Mouse (Mus musculus) lung, postnatal 0 days (tissue): ENCODE measurements around the gene Fam131c. TPM values are rescaled to one million over a fixed set of nuclear protein-coding genes. Genes with fewer than 3 reads are reported as not detected.

Source experiments
- ATAC-seq: fragments of 200-750 bp; cut with Nextera tagmentation; 2 replicates; pipeline ENCODE4 v1.8.0; 2017; ENCODE audit warnings: moderate library complexity
- DNase-seq: peaks from one replicate; pipeline ENCODE4 v3.0.0-alpha.2; 2016; ENCODE audit warnings: low spot score
- H3K27ac ChIP-seq: fragments of 300-500 bp; sonication (generic); 2 replicates; pipeline ENCODE4 v1.5.1; 2014; ENCODE audit warnings: antibody characterized with exemption, mild to moderate bottlenecking, low read length, mixed read lengths
- H3K27me3 ChIP-seq: fragments of 300-500 bp; sonication (generic); replicated peaks from 2 replicates; pipeline ENCODE4 v1.6.1; 2014; ENCODE audit warnings: low read length, mixed read lengths; ENCODE audit not compliant: insufficient read depth
- H3K36me3 ChIP-seq: fragments of 300-500 bp; sonication (generic); 2 replicates; pipeline ENCODE4 v1.6.1; 2014; ENCODE audit warnings: low read length, mixed read lengths; ENCODE audit not compliant: insufficient read depth
- H3K4me1 ChIP-seq: fragments of 300-500 bp; sonication (generic); 2 replicates; pipeline ENCODE4 v1.6.1; 2014; ENCODE audit warnings: antibody characterized with exemption, low read depth, low read length, mixed read lengths; ENCODE audit not compliant: insufficient read depth
- H3K4me2 ChIP-seq: fragments of 300-500 bp; sonication (generic); replicated peaks from 2 replicates; pipeline ENCODE4 v1.6.1; 2014; ENCODE audit warnings: low read depth, mild to moderate bottlenecking, low read length, moderate library complexity, mixed read lengths
- H3K4me3 ChIP-seq: fragments of 300-500 bp; sonication (generic); 2 replicates; pipeline ENCODE4 v1.5.1; 2014; ENCODE audit warnings: low read depth, low read length
- H3K9ac ChIP-seq: fragments of 300-500 bp; sonication (generic); replicated peaks from 2 replicates; pipeline ENCODE4 v1.6.1; 2014; ENCODE audit warnings: low read depth, mild to moderate bottlenecking
- H3K9me3 ChIP-seq: fragments of 300-500 bp; sonication (generic); 2 replicates; pipeline ENCODE4 v1.6.1; 2016; ENCODE audit warnings: low read length, mixed read lengths
- CTCF ChIP-seq: IDR thresholded peaks from 2 replicates; pipeline ENCODE4 v1.5.1; 2016; ENCODE audit warnings: antibody characterized with exemption, mild to moderate bottlenecking
- EP300 ChIP-seq: IDR thresholded peaks from 2 replicates; pipeline ENCODE4 v1.6.1; 2016; ENCODE audit warnings: antibody characterized with exemption, mild to moderate bottlenecking, control low read depth
- WGBS: fragments of 180-500 bp; shearing (Covaris S2); extraction: QIAGEN DNeasy Blood & Tissue Kit; methylation state at CpG from one replicate; pipeline ENCODE4 v1.1.7; 2014; 5-methylcytosine and 5-hydroxymethylcytosine counted together
- microRNA-seq: library from miRNA; unstranded; fragments of <30 nt; microRNA quantifications from one replicate; pipeline ENCODE4, GENCODE M21; 2016
- polyA plus RNA-seq: library from polyadenylated mRNA; unstranded; fragments of >200 nt; fragmentation: Nextera tagmentation; extraction: Ambion mirVana; gene quantifications from 2 replicates; pipeline ENCODE4 v1.2.1, GENCODE M21; 2015

Fam131c gene
- polyA plus RNA-seq, 1 experiment from 2014 or later = 0.79 TPM

DNA sequence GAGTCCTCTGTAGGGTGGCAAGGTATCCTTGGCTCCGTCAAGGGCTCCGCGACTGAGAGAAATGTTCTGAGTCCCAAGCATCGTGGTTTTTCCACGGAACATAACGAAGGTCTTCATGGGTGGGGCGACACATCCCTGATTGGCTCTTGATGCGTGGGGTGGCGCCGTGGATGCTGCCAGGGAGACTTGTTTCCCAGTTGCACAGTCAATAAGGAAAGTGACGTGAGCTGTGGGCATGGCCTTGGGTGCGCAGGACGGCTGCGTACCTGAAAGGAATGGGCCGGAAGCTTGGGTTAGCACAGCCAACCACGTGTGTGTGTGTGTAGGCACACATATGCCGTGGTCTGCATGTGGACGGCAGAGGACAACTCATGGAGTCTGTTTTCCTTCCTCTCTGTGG, 65.2 kb downstream of the Fam131c start:
- no peaks in the 10 kb centered on the region for H3K36me3 ChIP-seq
- H3K4me1 ChIP-seq = no peaks in the 10 kb centered on the region
- H3K9me3 ChIP-seq = no peaks in the 10 kb centered on the region
- H3K9ac ChIP-seq = no peak overlapping the region
- no peak overlapping the region for H3K27ac ChIP-seq
- no peak overlapping the region for H3K4me2 ChIP-seq
- TF ChIP-seq CTCF (no peak), EP300 (no peak)
- no peak overlapping the region for H3K4me3 ChIP-seq
- WGBS = 85% methylated on average over 18 of the region's 18 CpGs
- ATAC-seq (no peak), DNase-seq (no peak)
- no peaks in the 10 kb centered on the region for H3K27me3 ChIP-seq

Small RNAs within 50 kb of the gene (microRNA-seq; reads per million reads assigned to microRNA genes)
- gene Gm25690 = not detected

Other genes with a start within 250 kb of the Fam131c start
- gene Szrd1, start 228.4 kb upstream of the Fam131c start, polyA plus RNA-seq = 29.3 and 33.4 TPM in 2 replicates
- 11.1 and 12.7 TPM in 2 replicates for gene Fbxo42, start 220.3 kb upstream of the Fam131c start, polyA plus RNA-seq
- 2.0 and 2.4 TPM in 2 replicates for gene Rsg1, start 154.3 kb upstream of the Fam131c start, polyA plus RNA-seq
- gene Arhgef19, start 128.7 kb upstream of the Fam131c start, polyA plus RNA-seq = 2.9 and 3.8 TPM in 2 replicates
- 9.7 and 10.3 TPM in 2 replicates for gene Epha2, start 67.0 kb upstream of the Fam131c start, polyA plus RNA-seq
- 0.07 and 0.11 TPM in 2 replicates for gene Clcnka, start 30.5 kb downstream of the Fam131c start, polyA plus RNA-seq
- not detected in 2 replicates for gene Clcnkb, start 47.8 kb downstream of the Fam131c start, polyA plus RNA-seq
- 1.9 and 2.3 TPM in 2 replicates for gene Hspb7, start 52.6 kb downstream of the Fam131c start, polyA plus RNA-seq
- not detected in 2 replicates for gene Srarp, start 67.9 kb downstream of the Fam131c start, polyA plus RNA-seq
- gene Zbtb17, start 76.4 kb downstream of the Fam131c start, polyA plus RNA-seq = 14.1 and 14.3 TPM in 2 replicates
- 5.7 and 8.8 TPM in 2 replicates for gene Spen, start 170.4 kb downstream of the Fam131c start, polyA plus RNA-seq
- gene Fblim1, start 237.9 kb downstream of the Fam131c start, polyA plus RNA-seq = 52.3 and 57.5 TPM in 2 replicates